Mouse (Mus musculus) c-Kit-positive CD71-positive TER-119-positive erythroid progenitor cells, embryonic 14.5 days (primary cell): Measurements from ENCODE around the gene Zfp358.

Source experiments
- DNase-seq: peaks from one replicate; pipeline ENCODE4 v3.0.0-alpha.2; 2013; ENCODE audit warnings: low spot score

The Zfp358 gene

GRCm38 (mm10) chr8:3499751-3500150 is 6.8 kb downstream of the Zfp358 start:
- DNase-seq = no peak

DNA sequence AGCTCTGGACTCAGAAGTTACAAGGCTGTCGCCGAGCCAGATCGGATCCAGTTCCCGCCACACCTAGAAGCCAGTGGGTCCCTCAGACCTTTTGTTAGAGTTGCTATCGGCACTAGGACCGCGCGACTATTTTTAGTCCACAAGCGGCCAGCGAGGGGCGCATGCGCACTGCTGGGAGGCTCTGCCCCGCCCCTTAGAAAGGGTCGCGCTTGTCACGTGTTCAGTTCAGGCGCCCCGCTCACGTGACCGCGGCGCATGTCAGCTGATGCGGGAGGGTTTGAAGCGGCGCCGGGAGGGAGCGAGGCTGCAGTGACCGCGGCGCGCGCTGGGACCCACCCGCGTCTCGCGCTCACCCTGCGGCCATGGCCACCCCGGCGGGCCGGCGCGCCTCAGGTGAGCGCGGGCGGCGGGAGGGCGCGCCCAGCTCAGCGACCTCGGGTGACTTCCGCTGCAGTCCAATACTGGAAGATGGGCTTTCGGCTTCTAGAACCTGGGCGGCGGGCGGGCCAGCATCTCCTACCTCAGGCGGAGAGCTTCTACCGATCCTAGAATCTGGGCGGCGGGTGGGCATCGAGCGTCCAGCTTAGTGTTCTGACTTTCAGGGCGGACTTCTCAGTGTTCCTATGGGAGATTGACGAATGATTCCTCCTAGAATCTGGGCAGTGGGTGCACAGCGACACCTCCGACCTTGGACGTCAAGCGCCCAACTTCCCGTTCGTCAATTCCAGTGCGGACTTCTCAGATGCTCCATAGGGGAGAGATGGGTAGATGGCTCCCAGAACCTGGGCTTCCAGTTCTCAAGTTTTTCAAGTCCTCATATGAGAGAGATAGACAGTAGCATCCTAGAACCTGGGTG is 7.5 kb downstream of the Zfp358 start, which contains the start of gene Mcoln1:
Gene Mcoln1 (plus strand): TSS at position 223 of the 856 bp plus-strand sequence.
- DNase-seq = peak; percentile 98

GRCm38 (mm10) chr8:3502217-3502616 is 9.3 kb downstream of the Zfp358 start:
- no peak for DNase-seq

DNA sequence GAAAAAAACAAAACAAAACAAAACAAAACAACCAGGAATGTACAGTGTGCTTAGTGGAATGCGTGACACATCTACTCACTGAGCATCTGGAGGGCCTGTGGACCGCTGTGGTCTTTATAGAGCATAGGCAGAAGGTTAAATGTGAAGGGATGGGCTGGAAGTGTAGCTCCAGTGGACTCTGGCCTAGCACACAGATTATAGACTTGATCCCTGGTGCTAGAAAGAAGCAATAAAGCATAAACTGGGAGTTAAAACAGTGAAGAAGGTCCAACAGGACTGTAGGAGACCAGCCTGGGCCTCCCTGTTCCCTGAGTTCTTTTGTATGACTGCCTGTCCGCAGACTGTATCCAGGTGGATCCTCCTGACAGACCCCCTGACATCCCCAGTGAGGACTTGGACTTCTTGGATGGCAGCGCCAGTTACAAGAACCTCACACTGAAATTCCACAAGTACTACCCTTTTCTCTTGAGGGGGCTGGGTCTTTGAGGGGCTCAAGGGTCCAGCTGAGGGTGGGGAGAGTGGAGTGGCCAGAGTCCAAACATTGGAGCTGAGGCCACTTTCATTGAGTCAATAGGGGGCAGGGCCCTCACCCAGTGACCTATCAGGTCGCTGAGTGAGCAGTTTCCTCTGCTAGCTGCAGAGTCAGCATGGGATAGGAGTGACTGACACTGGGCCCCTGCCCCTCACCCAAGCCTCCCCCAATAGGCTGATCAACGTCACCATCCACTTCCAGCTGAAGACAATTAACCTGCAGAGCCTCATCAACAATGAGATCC is 15.2 kb downstream of the Zfp358 start:
- DNase-seq = no peak

GRCm38 (mm10) chr8:3514681-3515247 is 21.8 kb downstream of the Zfp358 start:
- no peak for DNase-seq

DNA sequence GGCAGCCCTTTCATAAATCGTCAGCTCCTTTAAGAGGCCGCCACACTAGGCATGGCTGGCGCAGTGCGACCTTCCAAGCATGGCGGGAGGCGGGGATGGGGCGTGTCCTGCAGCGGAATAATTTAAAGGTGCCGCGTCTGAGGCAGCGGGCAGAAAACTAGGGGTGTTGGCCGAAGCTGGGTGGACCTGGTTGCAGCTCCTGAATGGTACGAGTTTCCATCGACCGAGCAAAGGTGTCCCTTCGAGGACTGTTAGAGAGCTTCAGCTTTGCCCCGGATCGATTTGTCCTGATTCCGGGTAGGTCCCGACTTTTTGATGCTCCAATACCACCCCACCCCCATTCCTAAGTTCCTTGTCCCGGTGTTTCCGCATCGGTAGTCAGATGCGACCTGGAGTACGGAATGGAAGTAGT is 22.3 kb downstream of the Zfp358 start, which contains the start of gene Pnpla6:
Gene Pnpla6 (plus strand): TSS at position 125 of the 412 bp plus-strand sequence.
- DNase-seq = peak; percentile 80

- DNase-seq = peak; percentile 23
These were observed 23.0 kb downstream of the Zfp358 start for GRCm38 (mm10) chr8:3515771-3516417.

- peak; percentile 91 for DNase-seq
These were observed 23.6 kb downstream of the Zfp358 start for GRCm38 (mm10) chr8:3516450-3517116.

DNA sequence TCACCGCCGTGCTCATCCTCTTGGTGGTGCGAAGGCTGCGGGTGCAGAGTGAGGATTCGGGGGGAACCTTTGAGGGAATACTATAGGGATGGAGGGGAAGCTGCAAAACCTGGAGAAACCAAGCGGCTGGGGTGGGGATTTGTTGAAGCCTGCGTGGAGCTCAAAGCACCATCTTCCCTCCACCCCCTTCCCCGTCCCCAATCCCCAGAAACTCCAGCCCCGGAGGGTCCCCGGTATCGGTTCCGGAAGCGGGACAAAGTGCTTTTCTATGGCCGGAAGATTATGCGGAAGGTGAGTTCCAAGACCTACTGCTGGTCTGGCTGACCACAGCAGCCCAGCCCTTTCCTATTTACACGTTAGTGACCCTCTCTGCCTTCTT is 24.2 kb downstream of the Zfp358 start:
- no peak for DNase-seq

DNA sequence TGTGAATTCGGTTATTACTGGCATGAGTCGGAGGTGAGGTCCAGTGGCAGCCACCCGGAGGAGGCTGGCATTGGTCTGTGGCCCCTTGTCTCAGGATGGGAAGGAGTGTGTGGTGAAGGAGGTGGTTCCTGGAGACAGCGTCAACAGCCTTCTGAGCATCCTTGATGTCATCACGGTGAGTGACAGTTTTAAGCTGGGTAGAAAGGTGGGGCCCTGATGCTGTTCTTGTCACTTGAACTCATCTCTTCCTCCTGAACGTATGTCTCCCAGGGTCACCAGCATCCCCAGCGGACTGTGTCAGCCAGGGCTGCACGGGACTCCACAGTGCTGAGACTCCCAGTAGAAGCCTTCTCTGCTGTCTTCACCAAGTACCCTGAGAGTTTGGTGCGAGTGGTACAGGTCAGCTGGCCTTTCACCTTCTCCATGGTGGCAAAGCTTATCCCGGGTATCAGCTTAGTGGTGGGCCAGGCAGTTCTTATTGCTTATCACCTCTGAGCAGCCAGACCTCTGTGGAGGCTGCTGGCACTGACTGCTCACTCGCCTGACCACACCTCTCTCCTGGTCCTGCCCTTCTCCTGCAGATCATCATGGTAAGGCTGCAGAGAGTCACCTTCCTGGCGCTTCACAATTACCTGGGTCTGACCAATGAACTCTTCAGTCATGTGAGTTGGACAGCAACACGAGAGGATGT is 29.2 kb downstream of the Zfp358 start:
- peak; percentile 76 for DNase-seq

- DNase-seq = no peak
These were observed 37.9 kb downstream of the Zfp358 start for GRCm38 (mm10) chr8:3530816-3531215.

GRCm38 (mm10) chr8:3531936-3532335 is 39.0 kb downstream of the Zfp358 start:
- DNase-seq = no peak

GRCm38 (mm10) chr8:3536053-3536841 is 43.3 kb downstream of the Zfp358 start:
- DNase-seq = peak; percentile 78

DNA sequence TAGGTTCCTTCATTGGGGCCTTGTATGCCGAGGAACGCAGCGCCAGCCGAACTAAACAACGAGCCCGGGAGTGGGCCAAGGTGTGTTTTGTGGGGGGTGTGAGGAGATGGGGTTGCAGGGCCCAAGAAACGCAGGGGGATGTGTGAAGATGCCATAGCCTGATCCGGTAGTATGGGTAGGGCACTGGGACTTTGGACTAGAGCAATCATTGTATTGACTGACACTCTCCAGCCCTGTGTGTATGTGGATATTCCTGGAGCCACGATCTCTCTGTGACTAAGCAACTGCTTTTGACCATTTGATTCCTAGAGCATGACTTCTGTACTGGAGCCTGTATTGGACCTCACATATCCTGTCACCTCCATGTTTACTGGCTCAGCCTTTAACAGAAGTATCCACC is 44.0 kb downstream of the Zfp358 start:
- DNase-seq = no peak

DNA sequence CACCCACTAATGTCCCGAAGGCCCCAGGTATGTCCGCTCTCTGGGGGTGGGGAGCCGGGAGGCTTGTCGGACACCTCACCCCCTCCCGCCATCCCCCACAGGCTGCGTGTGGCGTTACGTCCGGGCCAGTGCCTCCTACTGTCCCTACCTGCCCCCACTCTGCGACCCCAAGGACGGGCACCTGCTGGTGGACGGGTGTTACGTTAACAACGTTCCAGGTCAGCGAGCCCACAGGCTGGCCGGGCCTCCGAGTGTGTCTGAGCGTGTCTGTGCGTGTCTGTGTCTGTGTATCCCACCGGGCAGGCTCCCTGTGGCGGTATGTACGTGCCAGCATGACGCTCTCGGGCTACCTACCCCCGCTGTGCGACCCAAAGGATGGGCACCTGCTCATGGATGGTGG is 44.7 kb downstream of the Zfp358 start:
- no peak for DNase-seq

DNA sequence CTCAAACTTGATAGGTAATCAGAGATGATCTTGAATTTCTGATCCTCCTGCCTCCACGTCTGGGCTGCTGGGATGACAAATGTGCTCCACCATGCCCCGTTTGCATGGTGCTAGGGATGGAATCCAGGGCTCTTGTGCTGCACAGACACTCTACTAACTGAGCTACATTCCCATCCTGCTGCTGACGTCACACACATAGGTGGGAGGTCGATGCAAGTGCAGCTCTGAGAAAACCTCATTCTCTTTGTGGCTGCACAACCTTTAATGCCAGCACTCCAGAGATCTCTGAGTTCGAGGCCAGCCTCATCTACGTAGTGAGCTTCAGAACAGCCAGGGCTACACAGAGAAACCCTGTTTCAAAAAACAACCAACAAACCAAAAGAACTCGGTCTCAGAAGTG is 46.2 kb downstream of the Zfp358 start:
- no peak for DNase-seq

- DNase-seq = no peak
These were observed 47.1 kb downstream of the Zfp358 start for GRCm38 (mm10) chr8:3540076-3540475.

GRCm38 (mm10) chr8:3546511-3546910 is 53.6 kb downstream of the Zfp358 start:
- DNase-seq = no peak
